In the genomic region with DNA sequence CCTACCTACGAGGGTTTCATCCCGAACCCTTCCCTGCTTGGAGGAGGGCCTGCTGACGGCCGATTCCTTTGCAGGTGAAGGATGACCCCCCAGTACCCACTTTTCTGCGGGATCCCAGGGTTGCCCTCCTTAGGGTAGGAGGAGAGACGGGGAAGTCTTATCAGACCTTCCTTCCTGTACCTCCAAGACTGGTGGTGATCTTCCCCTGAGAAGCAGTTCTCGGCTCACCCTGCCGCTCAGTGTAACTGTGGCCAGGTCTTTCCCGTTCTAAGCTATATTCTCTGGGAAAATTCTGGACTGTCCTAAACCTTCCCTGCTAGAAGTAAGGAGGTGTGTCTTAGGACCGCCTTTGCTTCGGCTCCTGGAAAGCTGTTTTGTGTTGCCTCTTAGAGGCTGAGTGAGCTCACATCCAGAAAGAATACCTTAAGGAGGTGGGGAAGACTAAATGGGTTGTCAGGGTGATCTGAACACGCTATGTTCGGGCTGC, we compare ENCODE assay signal across 8 mouse cellular contexts. TPM values are rescaled to one million over a fixed set of nuclear protein-coding genes. Genes with fewer than 3 reads are reported as not detected.
DNase-seq lines count a peak whose midpoint lies in the region; ATAC-seq and TF ChIP-seq lines count a peak whose summit lies in the region.

No protein-coding gene starts in this region.

- no peak for DNase-seq in gastrocnemius, adult 2 months
- DNase-seq in gastrocnemius, postnatal 14 days: no peak
- peak; percentile 43 for DNase-seq in G1E (ENCODE audit: low spot score)
- peak; percentile 61 for DNase-seq in liver
- DNase-seq in cerebellum, postnatal 4 days (ENCODE audit: low spot score in 2 of 2): no peak
- DNase-seq in cerebellum, postnatal 10 days: no peak

- 0% methylated on average over 13 of the region's 13 CpGs for WGBS in forebrain, embryonic 12.5 days
- WGBS in stomach, embryonic 15.5 days: under 1% methylated on average over 13 of the region's 13 CpGs

- peak overlapping the region; percentile 85 for H3K4me3 ChIP-seq in gastrocnemius, adult 2 months
- H3K4me3 ChIP-seq in G1E (ENCODE audit: low read depth, low read length): peak overlapping the region; percentile 92
- peak overlapping the region; percentile 83 for H3K4me3 ChIP-seq in forebrain, embryonic 12.5 days (replicated peaks)
- H3K4me3 ChIP-seq in stomach, embryonic 15.5 days (replicated peaks): peak overlapping the region; percentile 69

- TF ChIP-seq CTCF in gastrocnemius, adult 2 months (IDR thresholded peaks at IDR 0.05): no peak
- TF ChIP-seq CTCF in G1E (IDR thresholded peaks at IDR 0.05; ENCODE audit: low read depth, low read length): no peak

- no peaks in the 10 kb centered on the region for H3K9me3 ChIP-seq in G1E (replicated peaks)
- no peaks in the 10 kb centered on the region for H3K9me3 ChIP-seq in forebrain, embryonic 12.5 days
- H3K9me3 ChIP-seq in stomach, embryonic 15.5 days: no peaks in the 10 kb centered on the region

- ATAC-seq in G1E (ENCODE audit: extremely low read depth, insufficient number of reproducible peaks, low FRiP score, poor library complexity, severe bottlenecking): no peak
- ATAC-seq in forebrain, embryonic 12.5 days (ENCODE audit: low FRiP score): peak; percentile 3
- peak; percentile 4 for ATAC-seq in stomach, embryonic 15.5 days (ENCODE audit: insufficient read depth, low FRiP score, low read depth)

- intact Hi-C loops in gastrocnemius, adult 2 months (cut with DNase I): no loop called here
- intact Hi-C loops in gastrocnemius, postnatal 14 days (cut with DNase I; ENCODE audit: low total_unique reads): no loop called here

- no peaks in the 10 kb centered on the region for H3K27me3 ChIP-seq in G1E (ENCODE audit: insufficient read depth, low read length)
- no peaks in the 10 kb centered on the region for H3K27me3 ChIP-seq in forebrain, embryonic 12.5 days
- no peaks in the 10 kb centered on the region for H3K27me3 ChIP-seq in stomach, embryonic 15.5 days (replicated peaks)

- H3K9ac ChIP-seq in forebrain, embryonic 12.5 days: peak overlapping the region; percentile 78
- H3K9ac ChIP-seq in stomach, embryonic 15.5 days: peak overlapping the region; percentile 60

- peak overlapping the region; percentile 72 for H3K4me2 ChIP-seq in forebrain, embryonic 12.5 days
- H3K4me2 ChIP-seq in stomach, embryonic 15.5 days: peak overlapping the region; percentile 68

- H3K36me3 ChIP-seq in G1E (replicated peaks): peaks cover 56% of the 10 kb centered on the region
- peaks cover 18% of the 10 kb centered on the region for H3K36me3 ChIP-seq in forebrain, embryonic 12.5 days (replicated peaks)
- H3K36me3 ChIP-seq in stomach, embryonic 15.5 days: peaks cover 8% of the 10 kb centered on the region; the same call in 1 of the 2 replicates

- H3K4me1 ChIP-seq in G1E (ENCODE audit: insufficient read depth, low read depth, low read length): peaks cover 46% of the 10 kb centered on the region
- H3K4me1 ChIP-seq in forebrain, embryonic 12.5 days: peaks cover 27% of the 10 kb centered on the region
- peaks cover 18% of the 10 kb centered on the region; the same call in 1 of the 2 replicates for H3K4me1 ChIP-seq in stomach, embryonic 15.5 days

- peak overlapping the region; percentile 98 for H3K27ac ChIP-seq in gastrocnemius, adult 2 months
- peak overlapping the region; percentile 100 for H3K27ac ChIP-seq in forebrain, embryonic 12.5 days
- H3K27ac ChIP-seq in stomach, embryonic 15.5 days: peak overlapping the region; percentile 99

RNA-seq across cellular contexts. Expression of gene Oard1, which starts 0.5 kb away (rescaled TPM):
- total RNA-seq in gastrocnemius, adult 2 months (2021): 10 to 100 TPM; 11.1 to 12.4 TPM
- 1 to 10 TPM; 7.4 to 8.3 TPM for total RNA-seq in gastrocnemius, postnatal 14 days (2021)
- total RNA-seq in G1E (2014; fragmentation: Nextera tagmentation): 34.3 and 39.8 TPM in 2 replicates
- 83.4 and 91.3 TPM in 2 replicates for total RNA-seq in G1E (2017)
- 3.5 and 5.0 TPM in 2 replicates for polyA plus RNA-seq in G1E (2012)
- 82.8 and 87.4 TPM in 2 replicates for polyA plus RNA-seq in forebrain, embryonic 12.5 days (2016; fragmentation: Nextera tagmentation; extraction: Ambion mirVana)
- polyA plus RNA-seq in stomach, embryonic 15.5 days (2015; fragmentation: Nextera tagmentation; extraction: Ambion mirVana): 61.1 and 68.7 TPM in 2 replicates

RNA-seq across cellular contexts. Expression of gene Nfya, which starts 0.6 kb away (rescaled TPM):
- total RNA-seq in gastrocnemius, adult 2 months (2021): 1 to 10 TPM; 6.1 to 9.4 TPM
- 1 to 10 TPM; 9.1 to 9.3 TPM for total RNA-seq in gastrocnemius, postnatal 14 days (2021)
- total RNA-seq in G1E (2014; fragmentation: Nextera tagmentation): 193 and 203 TPM in 2 replicates
- total RNA-seq in G1E (2017): 22.5 and 27.4 TPM in 2 replicates
- polyA plus RNA-seq in G1E (2012): 41.1 and 43.3 TPM in 2 replicates
- polyA plus RNA-seq in forebrain, embryonic 12.5 days (2016; fragmentation: Nextera tagmentation; extraction: Ambion mirVana): 20.7 and 23.4 TPM in 2 replicates
- polyA plus RNA-seq in stomach, embryonic 15.5 days (2015; fragmentation: Nextera tagmentation; extraction: Ambion mirVana): 11.4 and 12.3 TPM in 2 replicates

RNA-seq across cellular contexts. Expression of gene Apobec2, which starts 22.4 kb away (rescaled TPM):
- total RNA-seq in gastrocnemius, adult 2 months (2021): 100 to 1,000 TPM; 439 to 602 TPM
- total RNA-seq in gastrocnemius, postnatal 14 days (2021): 100 to 1,000 TPM; 589 to 629 TPM
- total RNA-seq in G1E (2014; fragmentation: Nextera tagmentation) (not detected in 2 replicates), G1E (2017) (0.06 and 0.11 TPM in 2 replicates)
- polyA plus RNA-seq in G1E (2012): not detected in 2 replicates
- 0.65 and 0.82 TPM in 2 replicates for polyA plus RNA-seq in forebrain, embryonic 12.5 days (2016; fragmentation: Nextera tagmentation; extraction: Ambion mirVana)
- polyA plus RNA-seq in stomach, embryonic 15.5 days (2015; fragmentation: Nextera tagmentation; extraction: Ambion mirVana): 4.4 and 5.2 TPM in 2 replicates

RNA-seq across cellular contexts. Expression of gene Tspo2, which starts 41.0 kb away (rescaled TPM):
- total RNA-seq in gastrocnemius, adult 2 months (2021): not detected
- under 1 TPM; 0.44 to 0.72 TPM for total RNA-seq in gastrocnemius, postnatal 14 days (2021)
- 84.5 and 99.5 TPM in 2 replicates for total RNA-seq in G1E (2014; fragmentation: Nextera tagmentation)
- 57.0 and 61.3 TPM in 2 replicates for total RNA-seq in G1E (2017)
- polyA plus RNA-seq in G1E (2012): 23.0 and 47.5 TPM in 2 replicates
- 1.2 and 1.5 TPM in 2 replicates for polyA plus RNA-seq in forebrain, embryonic 12.5 days (2016; fragmentation: Nextera tagmentation; extraction: Ambion mirVana)
- 6.8 and 13.6 TPM in 2 replicates for polyA plus RNA-seq in stomach, embryonic 15.5 days (2015; fragmentation: Nextera tagmentation; extraction: Ambion mirVana)

RNA-seq across cellular contexts. Expression of gene Unc5cl, which starts 44.4 kb away (rescaled TPM):
- total RNA-seq in gastrocnemius, adult 2 months (2021): not detected
- total RNA-seq in gastrocnemius, postnatal 14 days (2021): not detected
- total RNA-seq in G1E (2014; fragmentation: Nextera tagmentation) (22.1 and 25.9 TPM in 2 replicates), G1E (2017) (15.6 and 17.6 TPM in 2 replicates)
- 15.9 and 16.3 TPM in 2 replicates for polyA plus RNA-seq in G1E (2012)
- polyA plus RNA-seq in forebrain, embryonic 12.5 days (2016; fragmentation: Nextera tagmentation; extraction: Ambion mirVana): 0.10 and 0.18 TPM in 2 replicates
- 14.3 and 16.8 TPM in 2 replicates for polyA plus RNA-seq in stomach, embryonic 15.5 days (2015; fragmentation: Nextera tagmentation; extraction: Ambion mirVana)

Comparison
In these comparisons a context has a peak if more than half of its experiments do, and no peak if none do; other contexts are left out.
1. DNase-seq: peak in G1E (single experiment) and liver (single experiment); none in gastrocnemius, adult 2 months (single experiment), gastrocnemius, postnatal 14 days (single experiment), cerebellum, postnatal 4 days (0 of 2) and cerebellum, postnatal 10 days (0 of 2).
2. RNA of gene Apobec2, which starts 22.4 kb away (total RNA-seq): 589 to 629 TPM in gastrocnemius, postnatal 14 days and 439 to 602 TPM in gastrocnemius, adult 2 months; 0.06 to 0.11 TPM in G1E; every median in the first group is over 100 times any median in the second.
3. Peak in every context shown above with its lines, with median percentiles within 50 percentile points of each other: H3K27ac ChIP-seq and H3K4me3 ChIP-seq.